Mouse (Mus musculus) MEL (cell line): ENCODE measurements around the gene Btg2. TPM values are rescaled to one million over a fixed set of nuclear protein-coding genes. Genes with fewer than 3 reads are reported as not detected.

Experiments used
- DNase-seq: peaks from one replicate; pipeline ENCODE4 v3.0.0; 2011; ENCODE audit warnings: low read depth, low spot score
- H3K27ac ChIP-seq: 2 replicates; pipeline ENCODE4 v1.5.1; 2012; ENCODE audit warnings: low read depth, mild to moderate bottlenecking, control low read depth, low read length, moderate library complexity; ENCODE audit not compliant: control insufficient read depth
- H3K27me3 ChIP-seq, 2 experiments: fragments of 150-350 bp in 1 of 2; sonication (generic) in 1 of 2; 2 replicates each; pipeline ENCODE4 v1.6.1; 2012; ENCODE audit warnings: low read length in 2 of 2, mild to moderate bottlenecking in 2 of 2, improper control_type of control experiment in 1 of 2, moderate library complexity in 1 of 2; ENCODE audit not compliant: insufficient read depth in 2 of 2, control insufficient read depth in 1 of 2
- H3K36me3 ChIP-seq, 2 experiments: 2 replicates each; pipeline ENCODE4 v1.6.1; 2012 to 2014; ENCODE audit warnings: low read length in 2 of 2, improper control_type of control experiment in 1 of 2, inconsistent platforms in 1 of 2, mild to moderate bottlenecking in 1 of 2; ENCODE audit not compliant: insufficient read depth in 2 of 2, control insufficient read depth in 1 of 2
- H3K4me1 ChIP-seq, 2 experiments: fragments of 150-350 bp in 1 of 2; sonication (generic) in 1 of 2; 2 replicates each; pipeline ENCODE4 v1.6.1; 2012; ENCODE audit warnings: low read length in 2 of 2, improper control_type of control experiment in 1 of 2, mild to moderate bottlenecking in 1 of 2; ENCODE audit not compliant: insufficient read depth in 2 of 2, control insufficient read depth in 1 of 2
- H3K4me3 ChIP-seq, 2 experiments: fragments of 150-350 bp in 1 of 2; sonication (generic) in 1 of 2; 2 replicates each; pipeline ENCODE4 v1.5.1; 2012; ENCODE audit warnings: low read depth in 2 of 2, low read length in 2 of 2, mild to moderate bottlenecking in 2 of 2, moderate library complexity in 2 of 2, control low read depth in 1 of 2, improper control_type of control experiment in 1 of 2; ENCODE audit not compliant: control insufficient read depth in 1 of 2, insufficient read depth in 1 of 2
- H3K79me2 ChIP-seq: 2 replicates; pipeline ENCODE4 v1.6.1; 2012; ENCODE audit warnings: mild to moderate bottlenecking, low read length, moderate library complexity; ENCODE audit not compliant: control insufficient read depth, poor library complexity, insufficient read depth
- H3K9ac ChIP-seq: 2 replicates; pipeline ENCODE4 v1.6.1; 2012; ENCODE audit warnings: low read depth, mild to moderate bottlenecking, control low read depth, low read length, moderate library complexity; ENCODE audit not compliant: control insufficient read depth, poor library complexity, severe bottlenecking
- H3K9me3 ChIP-seq: fragments of 150-350 bp; sonication (generic); replicated peaks from 2 replicates; pipeline ENCODE4 v1.6.1; 2012; ENCODE audit warnings: mild to moderate bottlenecking, low read length, improper control_type of control experiment, moderate library complexity; ENCODE audit not compliant: insufficient read depth
- CHD2 ChIP-seq: IDR thresholded peaks from 2 replicates; pipeline ENCODE4 v1.6.1; 2011; ENCODE audit warnings: low read length, improper control_type of control experiment
- CTCF ChIP-seq, 3 experiments: IDR thresholded peaks in 2 of 3; conservative IDR thresholded peaks in 1 of 3; 2 replicates each; pipeline ENCODE4 v1.5.1; 2011 to 2012; ENCODE audit warnings: low read length in 3 of 3, low read depth in 2 of 3, mild to moderate bottlenecking in 2 of 3, improper control_type of control experiment in 1 of 3, inconsistent platforms in 1 of 3, mixed read lengths in 1 of 3, moderate library complexity in 1 of 3; ENCODE audit not compliant: control insufficient read depth in 1 of 3, insufficient read depth in 1 of 3, poor library complexity in 1 of 3, severe bottlenecking in 1 of 3
- E2F4 ChIP-seq: IDR thresholded peaks from 2 replicates; pipeline ENCODE4 v1.6.1; 2011; ENCODE audit warnings: low read depth, low read length, improper control_type of control experiment, borderline replicate concordance
- ELF1 ChIP-seq: IDR thresholded peaks from 2 replicates; pipeline ENCODE4 v1.6.1; 2014; ENCODE audit warnings: low read depth, mild to moderate bottlenecking, inconsistent platforms, low read length, improper control_type of control experiment, moderate library complexity
- EP300 ChIP-seq, 2 experiments: IDR thresholded peaks; 2 replicates each; pipeline ENCODE4 v1.6.1; 2011; ENCODE audit warnings: improper control_type of control experiment in 2 of 2, low read length in 2 of 2, low read depth in 1 of 2, mild to moderate bottlenecking in 1 of 2
- ETS1 ChIP-seq: IDR thresholded peaks from 2 replicates; pipeline ENCODE4 v1.6.1; 2012; ENCODE audit warnings: low read depth, mild to moderate bottlenecking, inconsistent platforms, low read length, improper control_type of control experiment, moderate library complexity
- GABPA ChIP-seq: IDR thresholded peaks from 2 replicates; pipeline ENCODE4 v1.6.1; 2012; ENCODE audit warnings: low read depth, mild to moderate bottlenecking, inconsistent platforms, low read length, improper control_type of control experiment, moderate library complexity
- GATA1 ChIP-seq: IDR thresholded peaks from 2 replicates; pipeline ENCODE4 v1.6.1; 2011; ENCODE audit warnings: low read depth, low read length, improper control_type of control experiment
- KAT2A ChIP-seq: conservative IDR thresholded peaks from 2 replicates; pipeline ENCODE4 v1.6.1; 2012; ENCODE audit warnings: low read depth, low read length, improper control_type of control experiment, inconsistent platforms
- MAFK ChIP-seq: IDR thresholded peaks from 2 replicates; pipeline ENCODE4 v1.6.1; 2011; ENCODE audit warnings: low read depth, mild to moderate bottlenecking, low read length, improper control_type of control experiment, borderline replicate concordance
- MAZ ChIP-seq: IDR thresholded peaks from 2 replicates; pipeline ENCODE4 v1.6.1; 2012; ENCODE audit warnings: low read depth, mild to moderate bottlenecking, inconsistent platforms, low read length, improper control_type of control experiment
- MEF2A ChIP-seq: IDR thresholded peaks from 2 replicates; pipeline ENCODE4 v1.6.1; 2014; ENCODE audit warnings: low read depth, mild to moderate bottlenecking, inconsistent platforms, low read length, improper control_type of control experiment; ENCODE audit not compliant: poor library complexity, insufficient replicate concordance, severe bottlenecking; ENCODE audit errors: extremely low read depth
- MXI1 ChIP-seq: IDR thresholded peaks from 2 replicates; pipeline ENCODE4 v1.6.1; 2011; ENCODE audit warnings: mild to moderate bottlenecking, low read depth, low read length, improper control_type of control experiment
- MYC ChIP-seq: IDR thresholded peaks from 2 replicates; pipeline ENCODE4 v1.6.1; 2011; ENCODE audit warnings: low read depth, mild to moderate bottlenecking, low read length, improper control_type of control experiment, moderate library complexity
- NELFE ChIP-seq: IDR thresholded peaks from 2 replicates; pipeline ENCODE4 v1.6.1; 2011; ENCODE audit warnings: low read depth, low read length, improper control_type of control experiment
- POLR2AphosphoS5 ChIP-seq: IDR thresholded peaks from 2 replicates; pipeline ENCODE4 v1.6.1; 2012; ENCODE audit warnings: low read depth, borderline replicate concordance, mild to moderate bottlenecking, inconsistent platforms, low read length, moderate library complexity, mixed read lengths
- RAD21 ChIP-seq: IDR thresholded peaks from 2 replicates; pipeline ENCODE4 v1.6.1; 2011; ENCODE audit warnings: mild to moderate bottlenecking, low read depth, low read length, improper control_type of control experiment
- RCOR1 ChIP-seq: IDR thresholded peaks from 2 replicates; pipeline ENCODE4 v1.6.1; 2012; ENCODE audit warnings: low read depth, mild to moderate bottlenecking, inconsistent platforms, low read length, improper control_type of control experiment
- SIN3A ChIP-seq: IDR thresholded peaks from 2 replicates; pipeline ENCODE4 v1.6.1; 2012; ENCODE audit warnings: low read length, improper control_type of control experiment, inconsistent platforms
- TAL1 ChIP-seq: IDR thresholded peaks from 2 replicates; pipeline ENCODE4 v1.6.1; 2012; ENCODE audit warnings: mild to moderate bottlenecking, inconsistent platforms, low read length, moderate library complexity, mixed read lengths
- UBTF ChIP-seq: IDR thresholded peaks from 2 replicates; pipeline ENCODE4 v1.6.1; 2012; ENCODE audit warnings: low read depth, mild to moderate bottlenecking, inconsistent platforms, low read length, improper control_type of control experiment, moderate library complexity, borderline replicate concordance; ENCODE audit not compliant: insufficient read depth
- USF1 ChIP-seq: IDR thresholded peaks from 2 replicates; pipeline ENCODE4 v1.6.1; 2014; ENCODE audit warnings: low read depth, mild to moderate bottlenecking, inconsistent platforms, low read length, improper control_type of control experiment, moderate library complexity
- ZKSCAN1 ChIP-seq: IDR thresholded peaks from 2 replicates; pipeline ENCODE4 v1.6.1; 2012; ENCODE audit warnings: low read depth, mild to moderate bottlenecking, inconsistent platforms, low read length, improper control_type of control experiment, moderate library complexity
- ZMIZ1 ChIP-seq: IDR thresholded peaks from 2 replicates; pipeline ENCODE4 v1.6.1; 2012; ENCODE audit warnings: low read depth, mild to moderate bottlenecking, inconsistent platforms, low read length, improper control_type of control experiment, moderate library complexity
- polyA plus RNA-seq, 2 experiments: library from polyadenylated mRNA; stranded (reverse) in 1 of 2; unstranded in 1 of 2; fragments of >175 nt in 1 of 2; fragments of >200 nt in 1 of 2; gene quantifications; 2 replicates each; pipeline versions ENCODE4 v1.2.1 to v1.2.4; 2012; ENCODE audit warnings: low replicate concordance in 2 of 2, low read depth in 1 of 2; ENCODE audit not compliant: insufficient read length in 2 of 2, insufficient read depth in 1 of 2, missing spikeins in 1 of 2
- total RNA-seq: library from RNA; depleted of rRNA; stranded (reverse); fragments of 300-350 nt; gene quantifications from 2 replicates; pipeline ENCODE4 v1.2.3, GENCODE M21; 2012

The Btg2 gene
- total and polyA plus RNA-seq, 3 experiments: 2.1 to 3.6 TPM; not detected in 1

DNA sequence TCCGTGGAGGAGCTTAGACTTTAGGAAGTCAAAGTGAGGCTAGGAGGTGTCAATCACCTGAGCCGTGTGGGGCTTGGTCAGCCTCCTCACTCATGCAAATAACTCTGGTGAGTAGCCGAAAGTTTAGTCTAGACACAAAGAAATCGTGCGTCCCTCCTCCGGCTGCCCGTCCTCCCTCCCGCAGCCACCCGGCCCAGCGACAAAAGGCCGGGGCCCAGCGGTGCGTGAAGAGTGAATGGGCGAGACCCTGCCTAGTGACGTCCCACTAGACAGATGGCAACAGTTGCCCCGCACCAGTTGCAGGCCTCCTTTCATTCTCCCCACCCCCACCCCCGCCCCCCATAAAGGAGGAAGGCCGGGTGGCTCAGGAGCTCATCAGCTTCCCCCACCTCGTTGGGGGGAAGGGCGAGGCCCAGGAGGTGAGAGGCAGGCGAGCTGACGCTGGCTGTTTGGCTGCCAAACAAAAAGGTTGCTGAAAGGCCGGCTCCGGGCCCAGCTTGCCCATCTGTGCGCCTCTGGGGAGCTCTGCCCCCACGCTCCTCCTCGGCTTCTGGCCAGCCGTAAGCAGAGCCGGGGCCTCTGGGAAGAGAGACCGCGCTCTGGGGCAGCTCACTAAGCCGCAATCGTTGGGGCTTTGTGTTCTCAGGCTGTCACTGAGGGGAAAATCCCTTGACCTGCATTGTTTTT, 15.7 kb downstream of the Btg2 start:
- Histone ChIP-seq H3K36me3 (peaks cover 0 to 18% of the 10 kb centered on the region in 2 experiments; a peak in 2 of 4 replicates), H3K9me3 (no peaks in the 10 kb centered on the region), H3K9ac (no peak overlapping the region), H3K27me3 (no peaks in the 10 kb centered on the region), H3K4me3 (no peak overlapping the region), H3K27ac (no peak overlapping the region), H3K4me1 (peaks cover 9 to 36% of the 10 kb centered on the region in 2 experiments), H3K79me2 (no peaks in the 10 kb centered on the region; the same call in 1 of the 2 replicates)
- TF ChIP-seq EP300 (IDR thresholded peaks at IDR 0.05; ENCODE audit: low read depth in 1 of 2, low read length in 2 of 2) (no peak), ZMIZ1 (no peak), MEF2A (no peak), POLR2AphosphoS5 (no peak), SIN3A (no peak), CHD2 (no peak), GATA1 (no peak), MAZ (no peak)
- DNase-seq: no peak

DNA sequence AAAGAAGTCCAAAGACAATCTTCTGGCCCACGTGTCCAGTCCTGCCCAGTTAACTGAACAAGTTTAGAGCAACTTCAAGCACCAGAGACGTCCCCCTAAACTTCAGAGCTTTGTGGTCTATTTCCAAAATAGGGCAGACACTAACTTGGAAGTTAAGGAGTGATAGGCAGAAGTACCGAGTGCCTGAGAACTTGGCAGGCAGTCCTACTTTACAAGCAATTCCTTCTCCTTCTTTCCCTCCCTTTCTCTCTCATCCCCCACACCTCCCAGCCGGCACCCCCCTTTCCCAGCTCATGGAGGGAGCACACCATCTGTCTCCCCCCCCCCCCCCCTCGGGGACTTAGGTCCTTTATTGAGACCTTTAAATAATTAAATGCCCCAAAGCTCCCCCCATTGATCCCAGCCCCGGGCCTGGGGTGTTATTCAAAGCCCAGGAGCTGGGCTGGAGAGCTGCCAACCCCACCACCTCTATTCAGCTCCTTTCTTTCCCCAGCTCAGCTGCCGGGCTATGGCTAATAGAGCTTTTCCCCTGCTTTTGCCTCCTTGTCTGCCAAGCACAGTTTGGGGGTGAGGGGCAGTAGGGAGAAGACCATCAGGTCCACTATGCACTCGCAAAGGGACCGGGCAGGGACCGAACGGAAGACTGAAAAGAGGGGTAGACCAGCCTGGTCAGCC, 16.4 kb downstream of the Btg2 start:
- Histone ChIP-seq H3K27me3 (no peaks in the 10 kb centered on the region), H3K9ac (no peak overlapping the region), H3K79me2 (no peaks in the 10 kb centered on the region; the same call in 1 of the 2 replicates), H3K4me1 (peaks cover 10 to 38% of the 10 kb centered on the region in 2 experiments), H3K27ac (no peak overlapping the region), H3K36me3 (peaks cover 0 to 18% of the 10 kb centered on the region in 2 experiments; a peak in 2 of 4 replicates), H3K4me3 (no peak overlapping the region), H3K9me3 (no peaks in the 10 kb centered on the region)
- DNase-seq: no peak
- no peak for TF ChIP-seq MAFK
- TF ChIP-seq ZMIZ1: no peak

GRCm38 (mm10) chr1:134061915-134062314, 17.0 kb downstream of the Btg2 start:
- H3K4me1 ChIP-seq: peaks cover 16 to 34% of the 10 kb centered on the region in 2 experiments
- no peak for DNase-seq
- H3K27ac ChIP-seq: no peak overlapping the region
- no peaks in the 10 kb centered on the region; the same call in 1 of the 2 replicates for H3K79me2 ChIP-seq
- no peak overlapping the region for H3K9ac ChIP-seq
- H3K36me3 ChIP-seq: peaks cover 0 to 21% of the 10 kb centered on the region in 2 experiments; a peak in 2 of 4 replicates
- H3K9me3 ChIP-seq: no peaks in the 10 kb centered on the region
- H3K27me3 ChIP-seq: no peaks in the 10 kb centered on the region
- no peak overlapping the region for H3K4me3 ChIP-seq
- TF ChIP-seq ELF1 (no peak), NELFE (no peak), ZKSCAN1 (no peak), GABPA (no peak), TAL1 (no peak), RAD21 (no peak), MYC (no peak), MXI1 (no peak), KAT2A (no peak), ETS1 (no peak), E2F4 (no peak), CTCF (IDR thresholded peaks at IDR 0.05 in 2 of 3, conservative IDR thresholded peaks at IDR 0.05 in 1 of 3; ENCODE audit: control insufficient read depth in 1 of 3, insufficient read depth in 1 of 3, low read depth in 2 of 3, low read length in 3 of 3, poor library complexity in 1 of 3, severe bottlenecking in 1 of 3) (no peak), UBTF (no peak), MEF2A (no peak), RCOR1 (no peak), USF1 (no peak)
